Mouse (Mus musculus) pancreas, adult 10 weeks (tissue): ENCODE data around the gene Irak4. TPM values are rescaled to one million over a fixed set of nuclear protein-coding genes. Genes with fewer than 3 reads are reported as not detected.

Experiments used
- polyA plus RNA-seq: library from polyadenylated mRNA; stranded (reverse); fragments of 350-450 nt; fragmentation: Illumina TruSeq; extraction: RNeasy Lipid Tissue Mini Kit (QIAGEN cat#74804); gene quantifications from one replicate; pipeline ENCODE4 v1.2.3, GENCODE M21; 2015; ENCODE audit warnings: low read depth, low replicate concordance; ENCODE audit not compliant: insufficient read depth

The Irak4 gene
- 2.4 TPM for polyA plus RNA-seq

DNA sequence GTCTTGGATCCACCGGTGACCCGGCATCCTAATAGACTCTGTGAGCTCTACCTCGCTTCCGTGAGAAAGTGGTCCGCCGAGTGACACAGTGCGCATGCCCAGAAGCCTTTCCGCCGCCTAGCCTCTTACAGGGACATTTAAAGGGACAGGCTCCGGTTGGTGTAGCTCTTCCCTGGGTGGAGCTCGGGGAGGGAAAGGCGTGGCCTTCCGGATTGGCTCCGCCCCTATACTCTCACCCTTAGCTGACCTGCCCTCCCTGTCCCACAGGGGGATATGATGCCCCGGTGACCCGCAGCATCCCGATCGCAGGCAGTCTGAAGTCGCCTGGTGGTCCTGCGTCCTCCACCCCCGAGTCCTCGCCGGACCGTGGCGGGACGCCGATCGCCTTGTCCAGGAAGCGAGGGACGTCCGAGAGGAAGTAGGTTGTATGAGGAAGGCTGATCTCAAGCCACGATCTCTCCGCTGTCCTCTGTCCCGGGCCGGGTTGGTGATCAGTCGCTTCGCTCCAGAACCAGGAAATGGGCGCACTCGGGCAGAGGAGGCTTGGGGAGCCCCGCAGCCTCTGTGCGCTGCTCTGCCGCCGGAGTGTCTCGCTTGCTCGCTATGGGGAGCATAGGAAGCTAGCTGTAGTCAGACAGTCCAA is at the start of gene Irak4, which contains the start of gene Pus7l:
Gene Irak4, plus strand, starts transcription at position 235 of the 643 bp plus-strand sequence.
Gene Pus7l, minus strand, starts transcription at position 139 of the 643 bp plus-strand sequence.

DNA sequence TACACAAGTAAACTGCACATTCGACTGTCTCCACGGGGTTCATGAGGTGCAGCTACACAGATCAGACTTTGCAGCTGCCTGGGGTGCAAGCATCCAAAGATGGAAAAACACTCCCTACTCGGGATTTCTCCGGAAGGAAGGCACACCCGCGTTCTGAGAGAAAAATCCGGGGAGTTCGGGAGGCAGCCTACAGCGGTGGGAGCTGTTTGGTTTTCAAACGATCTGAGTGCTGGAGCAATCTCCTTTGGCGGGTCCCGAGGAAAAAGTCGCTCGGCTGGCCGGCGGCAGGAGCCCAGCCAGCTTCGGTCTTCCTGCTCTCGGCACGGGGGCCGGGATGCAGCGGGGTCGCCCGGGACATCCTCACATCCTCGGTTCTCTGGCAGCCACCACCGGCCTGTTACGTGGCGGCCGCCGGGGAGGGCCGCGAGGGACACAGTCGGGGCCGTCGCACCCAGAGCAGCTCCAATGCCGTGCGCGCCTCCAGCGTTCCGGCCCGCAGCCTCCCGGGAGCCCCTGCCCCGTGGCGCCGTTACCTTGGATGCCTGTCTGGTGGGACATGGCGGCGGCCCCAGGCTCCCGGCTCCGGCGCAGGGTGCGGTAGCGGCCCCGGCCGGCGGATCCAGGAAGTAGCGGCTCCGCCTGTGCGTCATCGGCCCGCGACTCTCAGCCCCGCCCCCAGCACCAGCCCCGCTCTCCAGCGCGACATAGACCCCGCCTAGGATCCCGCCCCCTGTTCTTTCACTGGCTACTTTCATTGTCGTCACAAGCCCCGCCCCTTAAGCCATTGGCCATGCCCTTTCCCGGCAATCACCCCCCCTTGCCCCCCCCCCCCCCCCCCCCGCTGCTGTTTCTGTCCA is 46.0 kb downstream of the Irak4 start, which contains the start of gene Twf1:
Gene Twf1, minus strand, starts transcription at position 671 of the 857 bp plus-strand sequence.

DNA sequence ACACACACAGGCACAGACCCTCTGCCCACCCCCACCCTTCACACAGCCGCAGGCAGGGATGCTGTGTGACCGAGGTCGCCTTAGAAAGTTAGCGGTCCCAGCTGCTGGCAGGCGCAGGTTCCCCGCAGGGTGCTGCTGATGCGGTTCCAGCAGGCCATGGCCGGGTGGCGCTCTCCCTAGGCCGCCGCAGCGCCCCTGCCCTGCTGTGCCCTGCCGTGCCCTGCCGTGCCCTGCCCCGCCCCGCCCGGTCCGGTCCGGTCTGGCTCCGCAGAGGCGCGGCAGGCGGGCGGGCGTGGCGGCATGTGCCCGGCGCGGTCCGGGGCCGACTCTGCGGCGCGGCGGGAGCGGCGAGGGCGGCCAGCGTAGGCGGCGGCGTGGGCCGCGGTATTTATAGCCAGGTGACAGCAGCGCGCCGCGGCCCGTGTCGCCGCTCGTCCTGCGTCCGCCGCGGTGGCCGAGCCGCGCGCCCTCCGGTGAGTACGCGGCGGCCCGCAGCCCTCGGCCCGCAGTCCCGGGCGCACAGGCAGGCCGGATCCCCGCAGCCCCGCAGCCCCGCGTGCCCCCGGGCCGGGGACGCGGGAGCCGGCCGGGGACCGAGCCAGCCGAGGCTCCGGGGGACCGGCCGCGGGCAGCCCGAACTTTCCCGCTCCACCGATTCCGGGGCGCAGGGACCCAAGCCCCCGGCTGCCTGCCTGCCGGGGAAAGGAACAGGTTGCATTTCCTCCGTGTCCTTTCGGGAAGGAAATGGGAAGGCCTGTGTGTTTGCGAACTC is 85.6 kb downstream of the Irak4 start, which contains the start of gene Tmem117:
Gene Tmem117, plus strand, starts transcription at position 403 of the 772 bp plus-strand sequence.

Other genes starting within 250 kb of the Irak4 start
- not detected for gene Adamts20, start 78.2 kb upstream of the Irak4 start, polyA plus RNA-seq
- gene Pus7l, start 96 bp upstream of the Irak4 start, polyA plus RNA-seq, result 1.3 TPM
- 10.5 TPM for gene Twf1, start 46.2 kb downstream of the Irak4 start, polyA plus RNA-seq
- gene Tmem117, start 85.6 kb downstream of the Irak4 start, polyA plus RNA-seq, result 0.39 TPM